Mouse (Mus musculus) liver, postnatal 0 days (tissue): ENCODE results near the gene Larp4b. TPM values are rescaled to one million over a fixed set of nuclear protein-coding genes. Genes with fewer than 3 reads are reported as not detected.
A peak's percentile ranks its signal among the peaks of the same experiment; 100 is the strongest.

ENCODE experiments used
- ATAC-seq: fragments of 200-750 bp; cut with Nextera tagmentation; 2 replicates; pipeline ENCODE4 v1.8.0; 2017; ENCODE audit warnings: mild to moderate bottlenecking, moderate library complexity
- DNase-seq: peaks from one replicate; pipeline ENCODE4 v3.0.0-alpha.2; 2016
- H3K27ac ChIP-seq: fragments of 300-500 bp; sonication (generic); 2 replicates; pipeline ENCODE4 v1.5.1; 2014; ENCODE audit warnings: antibody characterized with exemption, moderate library complexity, mild to moderate bottlenecking, low read depth
- H3K27me3 ChIP-seq: fragments of 300-500 bp; sonication (generic); 2 replicates; pipeline ENCODE4 v1.6.1; 2014; ENCODE audit warnings: low read length, control low read depth, mixed read lengths; ENCODE audit not compliant: insufficient read depth
- H3K36me3 ChIP-seq: fragments of 300-500 bp; sonication (generic); replicated peaks from 2 replicates; pipeline ENCODE4 v1.6.1; 2014; ENCODE audit warnings: mild to moderate bottlenecking, control low read depth, low read length, moderate library complexity, mixed read lengths; ENCODE audit not compliant: insufficient read depth
- H3K4me1 ChIP-seq: fragments of 300-500 bp; sonication (generic); 2 replicates; pipeline ENCODE4 v1.6.1; 2014; ENCODE audit warnings: antibody characterized with exemption, mild to moderate bottlenecking, control low read depth; ENCODE audit not compliant: insufficient read depth
- H3K4me2 ChIP-seq: fragments of 300-500 bp; sonication (generic); 2 replicates; pipeline ENCODE4 v1.6.1; 2014; ENCODE audit warnings: low read depth, mild to moderate bottlenecking, low read length, moderate library complexity, mixed read lengths
- H3K4me3 ChIP-seq: fragments of 300-500 bp; sonication (generic); 2 replicates; pipeline ENCODE4 v1.5.1; 2014; ENCODE audit warnings: low read depth, low read length
- H3K9ac ChIP-seq: fragments of 300-500 bp; sonication (generic); replicated peaks from 2 replicates; pipeline ENCODE4 v1.6.1; 2014; ENCODE audit warnings: mild to moderate bottlenecking, moderate library complexity
- H3K9me3 ChIP-seq: fragments of 300-500 bp; sonication (generic); 2 replicates; pipeline ENCODE4 v1.6.1; 2016; ENCODE audit warnings: mild to moderate bottlenecking, control low read depth, low read length, mixed read lengths
- CTCF ChIP-seq: sonication (generic); IDR thresholded peaks from 2 replicates; pipeline ENCODE4 v1.5.1; 2016; ENCODE audit warnings: antibody characterized with exemption, low read depth
- EP300 ChIP-seq: IDR thresholded peaks from 2 replicates; pipeline ENCODE4 v1.6.1; 2016; ENCODE audit warnings: antibody characterized with exemption, low read depth, mild to moderate bottlenecking
- WGBS: fragments of 180-500 bp; shearing (Covaris S2); extraction: QIAGEN DNeasy Blood & Tissue Kit; methylation state at CpG from one replicate; pipeline ENCODE4 v1.1.7; 2014; ENCODE audit not compliant: insufficient replicate concordance; 5-methylcytosine and 5-hydroxymethylcytosine counted together
- polyA plus RNA-seq: library from polyadenylated mRNA; unstranded; fragments of >200 nt; fragmentation: Nextera tagmentation; extraction: Ambion mirVana; gene quantifications from 2 replicates; pipeline ENCODE4 v1.2.1, GENCODE M21; 2015

Larp4b gene
- polyA plus RNA-seq, 1 experiment from 2014 or later = 20.3 TPM

DNA sequence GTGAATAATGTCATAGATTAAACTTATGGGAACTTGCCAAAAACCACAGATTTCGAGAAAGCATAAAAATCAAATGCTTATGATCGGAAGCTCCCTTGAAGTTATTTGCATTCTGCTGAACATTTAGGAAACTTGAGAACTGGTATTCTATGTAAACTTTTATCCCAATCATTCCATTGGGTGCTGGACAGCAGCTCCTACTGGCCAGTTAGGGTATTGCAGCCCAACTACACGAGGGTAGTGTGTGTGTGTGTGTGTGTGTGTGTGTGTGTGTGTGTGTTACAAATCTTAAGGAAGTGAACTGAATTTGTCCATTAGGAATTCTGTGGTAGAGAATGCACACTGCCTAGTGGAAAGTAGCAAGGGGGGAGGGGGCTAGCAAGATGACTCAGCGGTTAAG is 101.0 kb downstream of the Larp4b start:
- WGBS = 66% methylated on average over 4 of the region's 4 CpGs
- TF ChIP-seq CTCF (peak; percentile 74), EP300 (no peak)

DNA sequence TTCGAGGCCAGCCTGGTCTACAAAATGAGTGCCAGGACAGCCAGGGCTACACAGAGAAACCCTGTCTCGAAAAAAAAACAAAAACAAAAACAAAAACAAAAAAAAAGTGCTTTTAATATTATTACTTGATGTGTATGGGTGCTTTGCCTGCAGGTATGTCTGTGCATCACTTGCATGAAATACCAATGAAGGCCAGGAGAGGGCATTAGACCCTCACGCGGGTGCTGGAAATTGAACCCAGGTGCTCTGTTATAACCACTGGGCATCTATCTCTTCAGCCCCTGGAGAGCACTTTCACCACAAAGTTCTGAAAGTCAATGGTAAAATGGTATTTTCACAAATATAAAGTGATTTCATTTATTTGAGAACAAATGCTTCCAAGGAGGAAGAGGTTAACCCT is 101.9 kb downstream of the Larp4b start:
- no peak for DNase-seq
- Histone ChIP-seq H3K4me2 (no peak overlapping the region), H3K9ac (no peak overlapping the region), H3K9me3 (no peaks in the 10 kb centered on the region), H3K36me3 (no peaks in the 10 kb centered on the region), H3K4me3 (no peak overlapping the region), H3K27me3 (no peaks in the 10 kb centered on the region), H3K27ac (no peak overlapping the region), H3K4me1 (peaks cover 3% of the 10 kb centered on the region; the same call in 1 of the 2 replicates)
- WGBS = 57% methylated on average over 4 of the region's 4 CpGs
- peak; percentile 38 for TF ChIP-seq CTCF
- no peak for TF ChIP-seq EP300
- ATAC-seq = no peak

More for the DNA sequence above, 101.0 kb downstream of the Larp4b start:
- H3K9me3 ChIP-seq = no peaks in the 10 kb centered on the region
- no peak overlapping the region for H3K27ac ChIP-seq
- H3K4me3 ChIP-seq = no peak overlapping the region
- ATAC-seq (no peak), DNase-seq (no peak)
- peaks cover 3% of the 10 kb centered on the region; the same call in 1 of the 2 replicates for H3K4me1 ChIP-seq
- H3K27me3 ChIP-seq = no peaks in the 10 kb centered on the region
- no peaks in the 10 kb centered on the region for H3K36me3 ChIP-seq
- no peak overlapping the region for H3K4me2 ChIP-seq
- no peak overlapping the region for H3K9ac ChIP-seq

DNA sequence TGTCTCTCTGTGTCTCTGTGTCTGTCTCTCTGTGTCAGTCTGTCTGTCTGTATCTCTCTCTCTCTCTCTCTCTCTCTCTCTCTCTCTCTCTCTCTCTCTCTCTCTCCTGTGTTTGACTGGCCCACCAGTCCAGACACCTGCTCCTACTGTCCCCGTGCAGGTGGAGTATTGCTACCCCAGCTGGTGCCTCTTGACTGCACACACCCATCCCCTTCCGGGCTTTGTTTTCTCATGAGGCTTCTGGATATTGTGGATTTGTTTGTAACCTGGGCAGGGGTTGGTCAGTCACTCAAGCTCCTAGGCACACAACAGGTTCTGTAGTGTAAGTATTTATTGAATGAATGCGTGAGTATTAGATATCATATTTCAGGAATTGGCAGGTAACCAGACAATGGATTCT is 104.4 kb downstream of the Larp4b start:
- Histone ChIP-seq H3K4me3 (no peak overlapping the region), H3K36me3 (no peaks in the 10 kb centered on the region), H3K4me2 (no peak overlapping the region), H3K27ac (no peak overlapping the region), H3K4me1 (peaks cover 3% of the 10 kb centered on the region; the same call in 1 of the 2 replicates), H3K9ac (no peak overlapping the region), H3K27me3 (no peaks in the 10 kb centered on the region), H3K9me3 (no peaks in the 10 kb centered on the region)
- TF ChIP-seq CTCF (no peak), EP300 (no peak)
- DNase-seq = no peak
- ATAC-seq = no peak
- 67% methylated on average over 3 of the region's 3 CpGs for WGBS

DNA sequence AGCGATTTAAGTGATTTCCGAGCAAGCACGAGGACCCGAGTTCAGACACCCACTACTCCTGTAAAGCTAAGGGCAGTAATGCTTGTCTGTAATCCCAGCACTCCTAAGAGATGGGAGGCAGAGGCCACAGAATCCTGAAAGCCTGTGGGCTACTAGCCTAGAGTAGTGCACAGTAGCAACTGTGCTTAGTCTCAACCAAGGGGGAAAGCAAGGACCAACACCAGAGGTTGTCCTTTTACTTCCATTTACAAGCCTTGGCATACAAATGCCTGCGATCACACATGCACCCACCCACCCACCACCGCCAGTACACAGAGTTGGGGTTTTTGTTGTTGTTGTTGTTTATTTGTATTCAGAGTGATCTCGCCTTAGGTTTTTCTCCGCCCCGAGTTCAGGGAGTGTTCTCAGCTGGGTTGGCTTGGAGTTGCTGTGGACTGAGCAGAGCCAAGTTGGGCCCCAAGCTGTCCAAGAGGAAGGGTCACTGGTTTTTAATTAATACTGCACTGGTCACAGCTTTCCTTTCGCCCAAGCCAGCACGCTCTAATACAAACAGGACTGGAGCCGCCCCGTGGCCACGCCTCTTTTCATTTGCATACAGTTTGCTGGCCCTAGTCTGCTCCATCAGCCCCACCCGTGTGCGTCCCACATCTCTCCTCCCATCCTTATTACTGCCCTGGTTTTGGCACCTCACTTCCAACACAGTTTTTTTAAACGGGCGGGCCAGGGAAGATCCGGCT is 105.2 kb downstream of the Larp4b start:
- Histone ChIP-seq H3K27ac (no peak overlapping the region), H3K4me1 (peaks cover 3% of the 10 kb centered on the region; the same call in 1 of the 2 replicates), H3K4me3 (no peak overlapping the region), H3K9ac (no peak overlapping the region), H3K27me3 (no peaks in the 10 kb centered on the region), H3K36me3 (no peaks in the 10 kb centered on the region), H3K4me2 (peak overlapping the region; percentile 55), H3K9me3 (no peaks in the 10 kb centered on the region)
- 35% methylated on average over 19 of the region's 19 CpGs for WGBS
- DNase-seq (peak; percentile 49), ATAC-seq (peak; percentile 23; the same call in 1 of the 2 replicates)
- TF ChIP-seq CTCF = no peak
- no peak for TF ChIP-seq EP300

DNA sequence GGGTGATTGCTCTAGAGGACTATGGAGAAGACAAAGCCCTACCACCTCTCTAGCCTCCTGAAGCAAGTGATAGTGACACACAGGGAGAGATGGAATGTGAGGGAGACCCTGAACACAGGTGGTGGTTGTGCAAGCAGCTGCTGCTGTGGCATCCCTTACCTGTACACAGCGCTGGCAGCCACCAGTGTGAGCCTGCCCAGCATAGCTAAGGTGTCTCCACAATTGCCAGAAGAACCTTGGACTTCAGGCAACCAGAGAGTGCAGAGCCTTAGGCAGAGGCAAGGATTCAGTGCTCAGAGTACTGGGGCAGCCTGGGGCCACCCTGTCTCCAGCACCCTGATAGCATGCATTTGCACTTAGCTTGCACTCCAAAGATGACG is 105.8 kb downstream of the Larp4b start:
- TF ChIP-seq CTCF (no peak), EP300 (no peak)
- no peak for ATAC-seq
- peak overlapping the region; percentile 55 for H3K4me2 ChIP-seq
- WGBS = 50% methylated on average over 2 of the region's 2 CpGs
- no peaks in the 10 kb centered on the region for H3K27me3 ChIP-seq
- no peaks in the 10 kb centered on the region for H3K36me3 ChIP-seq
- peaks cover 3% of the 10 kb centered on the region; the same call in 1 of the 2 replicates for H3K4me1 ChIP-seq
- no peak overlapping the region for H3K9ac ChIP-seq
- H3K27ac ChIP-seq = no peak overlapping the region
- H3K9me3 ChIP-seq = no peaks in the 10 kb centered on the region
- no peak overlapping the region for H3K4me3 ChIP-seq
- DNase-seq = no peak

DNA sequence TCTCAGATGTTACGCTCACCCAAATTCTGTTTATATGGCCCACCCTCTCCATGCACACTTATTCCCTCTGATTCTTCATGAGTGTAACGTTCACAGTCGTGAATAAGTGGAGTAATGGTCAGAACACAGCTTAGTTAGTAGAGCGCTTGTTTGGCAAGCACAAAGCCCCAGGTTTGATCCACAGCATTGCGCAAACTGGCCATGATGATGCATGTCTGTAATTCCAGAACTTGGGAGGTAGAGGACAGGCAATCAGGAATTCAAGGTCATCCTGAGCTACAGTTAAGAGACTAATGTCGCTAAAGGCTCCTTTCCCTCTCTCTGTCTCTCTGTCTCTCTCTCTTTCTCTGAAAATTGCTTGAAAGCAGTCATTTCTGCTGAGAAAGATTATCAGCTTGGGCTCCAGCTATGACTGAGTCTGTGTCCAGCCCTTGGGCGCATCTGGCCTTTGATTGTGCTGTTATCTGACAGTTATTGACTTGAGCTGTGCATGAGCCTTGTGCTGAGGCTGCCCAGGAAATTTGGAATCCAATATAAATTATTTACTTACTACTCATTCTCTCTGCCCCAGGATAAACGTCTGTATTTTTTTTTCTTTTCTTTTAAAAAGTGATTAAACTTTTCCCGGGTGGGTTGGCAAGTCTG is 129.2 kb downstream of the Larp4b start:
- ATAC-seq (no peak), DNase-seq (no peak)
- Histone ChIP-seq H3K27ac (no peak overlapping the region), H3K9me3 (no peaks in the 10 kb centered on the region), H3K9ac (no peak overlapping the region), H3K27me3 (no peaks in the 10 kb centered on the region), H3K4me1 (no peaks in the 10 kb centered on the region), H3K4me2 (peak overlapping the region; percentile 32; the same call in 1 of the 2 replicates), H3K4me3 (no peak overlapping the region), H3K36me3 (no peaks in the 10 kb centered on the region)
- WGBS = 67% methylated on average over 9 of the region's 9 CpGs
- no peak for TF ChIP-seq CTCF
- no peak for TF ChIP-seq EP300

Other genes starting within 250 kb of the Larp4b start
- gene Wdr37, start 222.0 kb upstream of the Larp4b start, polyA plus RNA-seq = 5.2 and 5.8 TPM in 2 replicates
- 31.2 and 35.0 TPM in 2 replicates for gene Idi1, start 208.4 kb upstream of the Larp4b start, polyA plus RNA-seq
- not detected in 2 replicates for gene Gm9745, start 145.7 kb upstream of the Larp4b start, polyA plus RNA-seq
- gene Idi2, start 141.0 kb upstream of the Larp4b start, polyA plus RNA-seq = not detected in 2 replicates
- gene Gtpbp4, start 97.8 kb upstream of the Larp4b start, polyA plus RNA-seq = 35.7 and 38.9 TPM in 2 replicates
- gene Dip2c, start 182.6 kb downstream of the Larp4b start, polyA plus RNA-seq = 0.83 and 0.85 TPM in 2 replicates